Mouse (Mus musculus) small intestine, adult 2 months (tissue): Measurements from ENCODE around the gene Zscan4e. TPM values are rescaled to one million over a fixed set of nuclear protein-coding genes. Genes with fewer than 3 reads are reported as not detected.
"Not testable (repeated sequence)": the region's sequence is repeated elsewhere in the genome, so short reads cannot be mapped to it uniquely, and the experiment has no call there.

Experiments
- H3K27ac ChIP-seq: fragments of 200-500 bp; 2 replicates; pipeline ENCODE4 v1.5.1; 2012; ENCODE audit warnings: low read depth, low read length, control low read depth, inconsistent platforms; ENCODE audit not compliant: insufficient read depth
- H3K27me3 ChIP-seq: fragments of 200-500 bp; 2 replicates; pipeline ENCODE4 v1.6.1; 2012; ENCODE audit warnings: mild to moderate bottlenecking, moderate library complexity, low read length, inconsistent platforms; ENCODE audit not compliant: control insufficient read depth, insufficient read depth
- H3K36me3 ChIP-seq: fragments of 200-500 bp; 2 replicates; pipeline ENCODE4 v1.6.1; 2012; ENCODE audit warnings: mild to moderate bottlenecking, low read length, control low read depth, inconsistent platforms; ENCODE audit not compliant: control insufficient read depth, insufficient read depth
- H3K4me1 ChIP-seq: fragments of 200-500 bp; 2 replicates; pipeline ENCODE4 v1.6.1; 2012; ENCODE audit warnings: low read length, inconsistent platforms, mixed read lengths; ENCODE audit not compliant: control insufficient read depth, insufficient read depth, insufficient read length
- H3K4me3 ChIP-seq: fragments of 200-500 bp; 2 replicates; pipeline ENCODE4 v1.5.1; 2012; ENCODE audit warnings: low read depth, mild to moderate bottlenecking, control low read depth, inconsistent platforms, low read length, moderate library complexity
- polyA plus RNA-seq: library from polyadenylated mRNA; depleted of rRNA; stranded (reverse); fragments of >200 nt; gene quantifications from 2 replicates; pipeline ENCODE4 v1.2.3, GENCODE M21; 2012; rRNA removed

The Zscan4e gene
- polyA plus RNA-seq = not detected in 2 replicates

DNA sequence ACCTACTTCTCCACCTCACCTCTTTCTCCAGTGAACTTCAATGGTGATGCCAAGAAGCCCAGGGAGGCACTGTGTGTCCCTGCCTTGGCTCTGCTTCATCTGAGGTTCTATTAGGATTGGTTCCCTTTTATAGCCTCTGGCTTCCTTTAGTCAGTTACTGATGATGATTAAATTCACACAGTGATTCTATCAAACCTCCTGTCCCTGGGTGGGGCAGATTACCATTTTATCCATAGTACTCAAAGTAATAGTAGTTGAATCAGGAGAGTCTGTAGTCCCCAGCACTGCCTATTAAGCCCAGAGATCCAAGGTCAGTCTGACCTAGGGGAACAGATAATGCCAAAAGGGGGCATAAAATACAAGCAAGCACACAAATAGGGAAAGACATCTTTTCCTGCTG is at the start of gene Zscan4e:
TSS of gene Zscan4e (minus strand) at position 101 of the 400 bp plus-strand sequence.
- not testable (repeated sequence) for H3K27me3 ChIP-seq, H3K4me3 ChIP-seq, H3K27ac ChIP-seq, H3K4me1 ChIP-seq, H3K36me3 ChIP-seq

Other genes starting within 250 kb of the Zscan4e start
- not detected in 2 replicates for gene Zscan4-ps1, start 241.0 kb downstream of the Zscan4e start, polyA plus RNA-seq
- gene Zscan4d, start 144.5 kb downstream of the Zscan4e start, polyA plus RNA-seq = not detected in 2 replicates
- gene Zscan4f, start 87.2 kb upstream of the Zscan4e start, polyA plus RNA-seq = not detected in 2 replicates
- not detected in 2 replicates for gene Zscan4-ps2, start 203.6 kb upstream of the Zscan4e start, polyA plus RNA-seq